ENCODE assay signal across 8 mouse cellular contexts in genomic region chr2:164402906-164403305, GRCm38 (mm10). TPM values are rescaled to one million over a fixed set of nuclear protein-coding genes. Genes with fewer than 3 reads are reported as not detected.
A peak's percentile ranks its signal among the peaks of the same experiment; 100 is the strongest.
DNase-seq lines count a peak whose midpoint lies in the region; ATAC-seq and TF ChIP-seq lines count a peak whose summit lies in the region.

TSS of gene Rbpjl (plus strand) at chr2:164403141.

- peaks cover 23% of the 10 kb centered on the region for H3K9me3 ChIP-seq in CH12.LX (replicated peaks; ENCODE audit: low read length)
- no peaks in the 10 kb centered on the region for H3K9me3 ChIP-seq in heart, postnatal 0 days (replicated peaks; ENCODE audit: control insufficient read depth, low read length)
- no peaks in the 10 kb centered on the region for H3K9me3 ChIP-seq in liver, postnatal 0 days (ENCODE audit: low read length)

- TF ChIP-seq POLR2A in CH12.LX (IDR thresholded peaks at IDR 0.05; ENCODE audit: low read depth, low read length): no peak
- no peak for TF ChIP-seq POLR2A in embryonic fibroblast, embryonic 13.5 days (IDR thresholded peaks at IDR 0.05; ENCODE audit: low read depth, low read length)

- H3K4me3 ChIP-seq in CH12.LX (replicated peaks in 1 of 3; ENCODE audit: low read depth in 2 of 3, low read length in 2 of 3, poor library complexity in 1 of 3): no peak within 1 kb of the TSS
- no peak within 1 kb of the TSS for H3K4me3 ChIP-seq in embryonic fibroblast, embryonic 13.5 days (ENCODE audit: insufficient read depth, low read length)
- no peak within 1 kb of the TSS for H3K4me3 ChIP-seq in heart, postnatal 0 days (ENCODE audit: low read depth, low read length)
- H3K4me3 ChIP-seq in liver, postnatal 0 days (ENCODE audit: low read depth, low read length): no peak within 1 kb of the TSS

- no peaks in the 10 kb centered on the region for H3K36me3 ChIP-seq in CH12.LX (replicated peaks in 1 of 2; ENCODE audit: control insufficient read depth in 1 of 2, insufficient read depth in 1 of 2, low read length in 1 of 2)
- no peaks in the 10 kb centered on the region for H3K36me3 ChIP-seq in heart, postnatal 0 days (replicated peaks; ENCODE audit: control insufficient read depth, insufficient read depth, low read length)
- no peaks in the 10 kb centered on the region for H3K36me3 ChIP-seq in liver, postnatal 0 days (replicated peaks; ENCODE audit: insufficient read depth, low read length)

- peak within 1 kb of the TSS; percentile 25; the same call in 1 of the 2 replicates for H3K4me2 ChIP-seq in CH12.LX (ENCODE audit: insufficient read depth, low read depth, poor library complexity, severe bottlenecking)
- H3K4me2 ChIP-seq in heart, postnatal 0 days (ENCODE audit: low read depth, low read length): peak within 1 kb of the TSS; percentile 56; the same call in 1 of the 2 replicates
- H3K4me2 ChIP-seq in liver, postnatal 0 days (ENCODE audit: low read depth, low read length): no peak within 1 kb of the TSS

- 0 out of 2 replicates have a peak, but pooled peaks have one; percentile 45 for ATAC-seq in heart, postnatal 0 days (ENCODE audit: insufficient read depth, low read depth)
- peak; percentile 72; the same call in 1 of the 2 replicates for ATAC-seq in liver, postnatal 0 days

- peak; percentile 40 for TF ChIP-seq RAD21 in CH12.LX (IDR thresholded peaks at IDR 0.05; ENCODE audit: low read depth, low read length)

- no peak within 1 kb of the TSS for H3K9ac ChIP-seq in CH12.LX (ENCODE audit: insufficient read depth, low read depth)
- no peak within 1 kb of the TSS for H3K9ac ChIP-seq in heart, postnatal 0 days (replicated peaks; ENCODE audit: low read depth, low read length)
- H3K9ac ChIP-seq in liver, postnatal 0 days (replicated peaks): no peak within 1 kb of the TSS

- dilution Hi-C loops in CH12.LX (cut with MboI; ENCODE audit: extremely low pct_ligation_motif_present, extremely low pct_unique_long_range_greater_than_20kb, low sequenced_read_pairs): no loop called here

- H3K27ac ChIP-seq in CH12.LX (ENCODE audit: insufficient read depth, low read depth): no peak within 1 kb of the TSS
- H3K27ac ChIP-seq in embryonic fibroblast, embryonic 13.5 days (ENCODE audit: insufficient read depth, low read length): no peak within 1 kb of the TSS
- no peak within 1 kb of the TSS for H3K27ac ChIP-seq in heart, postnatal 0 days (ENCODE audit: low read depth)
- H3K27ac ChIP-seq in liver, postnatal 0 days (ENCODE audit: low read depth): no peak within 1 kb of the TSS

- H3K79me2 ChIP-seq in CH12.LX (replicated peaks; ENCODE audit: control insufficient read depth, extremely low read depth, insufficient read depth, poor library complexity, severe bottlenecking): no peaks in the 10 kb centered on the region

- WGBS in heart, postnatal 0 days: 7% methylated on average over 17 of the region's 17 CpGs
- 4% methylated on average over 17 of the region's 17 CpGs for WGBS in liver, postnatal 0 days (ENCODE audit: insufficient replicate concordance)

- H3K27me3 ChIP-seq in CH12.LX (replicated peaks): peaks cover 69% of the 10 kb centered on the region
- H3K27me3 ChIP-seq in heart, postnatal 0 days (ENCODE audit: control insufficient read depth, insufficient read depth, low read length): peaks cover 90% of the 10 kb centered on the region
- peaks cover 82% of the 10 kb centered on the region for H3K27me3 ChIP-seq in liver, postnatal 0 days (ENCODE audit: insufficient read depth, low read length)

- peaks cover 5 to 7% of the 10 kb centered on the region in 2 experiments; a peak in 3 of 4 replicates for H3K4me1 ChIP-seq in CH12.LX (ENCODE audit: control insufficient read depth in 1 of 2, insufficient read depth in 2 of 2)
- 0 out of 2 replicates have a peak, but pooled peaks cover 2% of the 10 kb centered on the region for H3K4me1 ChIP-seq in embryonic fibroblast, embryonic 13.5 days (ENCODE audit: control insufficient read depth, insufficient read depth, low read length)
- no peaks in the 10 kb centered on the region for H3K4me1 ChIP-seq in heart, postnatal 0 days (ENCODE audit: control insufficient read depth, insufficient read depth)
- H3K4me1 ChIP-seq in liver, postnatal 0 days (ENCODE audit: insufficient read depth): peaks cover 8% of the 10 kb centered on the region

- in situ Hi-C loops in CH12.LX (cut with MboI; ENCODE audit: low pct_ligation_motif_present, low pct_unique_long_range_greater_than_20kb, low sequenced_read_pairs): loop anchor here (25.0 kb wide), 1 partner anchor 334 kb away; the partner anchor contains the start of genes Dnttip1 and Wfdc3

- no peak for TF ChIP-seq EP300 in CH12.LX (IDR thresholded peaks at IDR 0.05; ENCODE audit: low read length)
- TF ChIP-seq EP300 in heart, postnatal 0 days (IDR thresholded peaks at IDR 0.05; ENCODE audit: low read depth): no peak
- TF ChIP-seq EP300 in liver, postnatal 0 days (IDR thresholded peaks at IDR 0.05; ENCODE audit: low read depth): no peak

- TF ChIP-seq CTCF in CH12.LX (conservative IDR thresholded peaks at IDR 0.05 in 1 of 2, IDR thresholded peaks at IDR 0.05 in 1 of 2; ENCODE audit: low read depth in 2 of 2, low read length in 2 of 2): peak; percentile 52 to 99; a peak in 3 of 4 replicates
- peak; percentile 50; the same call in 1 of the 2 replicates for TF ChIP-seq CTCF in embryonic fibroblast, embryonic 13.5 days (IDR thresholded peaks at IDR 0.05; ENCODE audit: borderline replicate concordance, insufficient read depth, low read length)
- peak; percentile 82 for TF ChIP-seq CTCF in heart, postnatal 0 days (IDR thresholded peaks at IDR 0.05; ENCODE audit: low read depth)
- TF ChIP-seq CTCF in liver, postnatal 0 days (IDR thresholded peaks at IDR 0.05; ENCODE audit: low read depth): peak; percentile 91

- DNase-seq in CH12.LX (ENCODE audit: extremely low read depth): peak; percentile 71
- DNase-seq in brain, adult 2 months (ENCODE audit: low read depth, low spot score): peak; percentile 80
- peak; percentile 73 for DNase-seq in heart, postnatal 0 days (ENCODE audit: low spot score)
- DNase-seq in kidney, postnatal 36 days: peak; percentile 81 to 93
- peak; percentile 83 for DNase-seq in liver, postnatal 0 days
- peak; percentile 58 for DNase-seq in ovary, postnatal 10 days (ENCODE audit: low spot score)
- peak; percentile 25 to 74 for DNase-seq in thymus, postnatal 10 days (ENCODE audit: low spot score in 2 of 2)

TF ChIP-seq in CH12.LX, 34 proteins besides CTCF, POLR2A, EP300 and RAD21:
- peak; percentile 66; the same call in 1 of the 2 replicates for TF ChIP-seq UBTF (IDR thresholded peaks at IDR 0.05; ENCODE audit: low read depth, low read length)
- no peak for TF ChIP-seq KAT2A (IDR thresholded peaks at IDR 0.05; ENCODE audit: insufficient replicate concordance, low read length)
- peak; percentile 43; the same call in 1 of the 2 replicates for TF ChIP-seq TCF12 (IDR thresholded peaks at IDR 0.05; ENCODE audit: low read depth, low read length)
- TF ChIP-seq MEF2A (IDR thresholded peaks at IDR 0.05; ENCODE audit: borderline replicate concordance, low read depth, low read length): peak; percentile 33; the same call in 1 of the 2 replicates
- peak; percentile 90 for TF ChIP-seq SMC3 (IDR thresholded peaks at IDR 0.05; ENCODE audit: low read depth, low read length)
- no peak for TF ChIP-seq USF1 (IDR thresholded peaks at IDR 0.05; ENCODE audit: low read depth, low read length)
- peak; percentile 59; the same call in 1 of the 2 replicates for TF ChIP-seq NELFE (IDR thresholded peaks at IDR 0.05; ENCODE audit: low read depth, low read length)

RNA-seq across cellular contexts. Expression of gene Rbpjl, which starts in this region (rescaled TPM):
- total RNA-seq in CH12.LX (2012; rRNA removed) (0.08 TPM in 1 of 2 replicates, not detected in the other), CH12.LX (2014; rRNA removed) (not detected in 2 replicates)
- not detected in 2 replicates for polyA plus RNA-seq in CH12.LX (2012; ENCODE audit: insufficient read length, low read depth)
- not detected in 2 replicates for polyA plus RNA-seq in embryonic fibroblast, embryonic 13.5 days (2011; ENCODE audit: insufficient read length, low read depth, missing spikeins)
- total RNA-seq in heart, postnatal 0 days (2014; rRNA removed; ENCODE audit: low replicate concordance): not detected in 2 replicates
- 0.04 and 0.05 TPM in 2 replicates for polyA plus RNA-seq in heart, postnatal 0 days (2015; fragmentation: Nextera tagmentation; extraction: Ambion mirVana)
- polyA plus RNA-seq in liver, postnatal 0 days (2015; fragmentation: Nextera tagmentation; extraction: Ambion mirVana): not detected in 2 replicates

Comparison
In these comparisons a context has a peak if more than half of its experiments do, and no peak if none do; other contexts are left out.
1. Peak in DNase-seq and H3K4me2 ChIP-seq in CH12.LX; RNA of the gene not detected or under 1 TPM.
2. Peak in DNase-seq, ATAC-seq and H3K4me2 ChIP-seq in heart, postnatal 0 days; RNA of the gene not detected or under 1 TPM.
3. Peak in DNase-seq and ATAC-seq in liver, postnatal 0 days; RNA of the gene not detected or under 1 TPM.